Mouse (Mus musculus) skeletal muscle tissue, postnatal 0 days (tissue): ENCODE results near the gene Aff3. TPM values are rescaled to one million over a fixed set of nuclear protein-coding genes. Genes with fewer than 3 reads are reported as not detected.

Experiments used
- polyA plus RNA-seq: library from polyadenylated mRNA; unstranded; fragments of >200 nt; fragmentation: Nextera tagmentation; extraction: Ambion mirVana; gene quantifications from 2 replicates; pipeline ENCODE4 v1.2.1, GENCODE M21; 2015

Gene Aff3
- polyA plus RNA-seq = 2.5 and 2.8 TPM in 2 replicates

DNA sequence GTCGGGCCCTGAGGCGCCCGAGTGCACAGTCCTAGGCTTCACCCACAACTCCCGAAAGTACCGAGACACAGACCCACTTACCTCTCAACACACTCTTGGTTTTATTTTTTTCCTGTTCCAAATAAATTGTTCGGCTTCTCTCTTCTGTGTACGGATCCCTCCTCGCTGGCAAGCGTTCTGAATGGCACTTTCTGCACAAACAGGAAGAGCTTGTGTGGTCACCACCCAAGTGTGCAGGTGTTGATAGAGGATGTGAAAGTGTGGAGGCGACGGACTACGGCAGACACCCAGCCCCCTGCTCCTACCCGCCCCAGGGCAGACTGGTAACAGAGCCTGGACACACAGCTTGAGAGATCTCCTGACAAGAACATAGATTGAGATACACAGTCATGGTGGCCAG lies at the start of gene Aff3:
TSS of gene Aff3 (minus strand) at position 179 of the 400 bp plus-strand sequence.

DNA sequence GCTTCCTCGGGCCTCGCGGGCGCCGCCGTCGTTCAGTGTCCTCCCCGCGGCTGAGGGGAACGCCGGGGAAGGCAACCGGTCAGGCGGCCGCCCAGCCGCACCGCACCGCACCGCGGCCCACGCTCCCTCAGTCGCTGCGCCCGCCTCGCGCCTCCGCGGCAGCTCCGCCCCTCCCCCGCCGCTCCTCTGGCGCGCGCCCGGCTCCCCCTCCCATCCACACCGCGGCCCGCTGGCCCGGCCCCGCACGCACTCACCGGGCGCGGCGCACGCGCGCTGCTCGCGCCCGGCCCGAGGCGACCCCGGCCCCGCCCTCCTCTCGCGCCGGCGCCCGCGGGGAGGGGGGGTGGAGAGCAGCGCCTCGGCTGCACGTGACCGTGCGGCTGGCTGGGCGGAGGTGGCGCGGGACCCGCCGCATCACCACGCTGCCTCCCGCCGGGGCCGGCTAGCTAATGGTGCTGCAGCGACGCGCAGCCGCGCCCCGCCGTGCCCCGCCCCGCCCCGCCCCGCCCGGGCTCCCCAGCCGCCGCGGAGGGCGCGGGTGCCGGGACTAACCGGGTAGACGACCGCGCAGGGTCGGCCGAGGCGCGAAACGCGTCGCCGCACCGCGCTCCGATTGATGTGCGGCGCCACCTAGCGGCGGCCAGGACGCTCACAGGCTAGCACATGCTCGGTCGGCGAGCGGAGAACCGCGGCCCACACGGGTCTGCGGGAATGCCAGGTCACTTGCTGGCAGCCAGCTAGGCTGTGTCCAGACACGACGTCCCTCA lies 535.1 kb downstream of the Aff3 start, which contains the start of gene Rev1:
TSS of gene Rev1 (minus strand) at position 301 of the 767 bp plus-strand sequence.

Other genes starting within 250 kb of the Aff3 start
- 0.43 and 0.65 TPM in 2 replicates for gene Lonrf2, start 171.8 kb upstream of the Aff3 start, polyA plus RNA-seq
- 1.0 and 1.3 TPM in 2 replicates for gene Chst10, start 233.2 kb upstream of the Aff3 start, polyA plus RNA-seq